Mouse (Mus musculus): ENCODE data around the gene Pfpl.

The Pfpl gene

GRCm38 (mm10) chr19:12427605-12428004, at the start of gene Pfpl:
TSS of gene Pfpl (plus strand) at chr19:12427905.
- DNase-seq (ENCODE audit: low spot score): no peak

- no peak for DNase-seq (ENCODE audit: low spot score)
Observed at GRCm38 (mm10) chr19:12386979-12387378, 40.7 kb upstream of the Pfpl start, which contains the start of gene Olfr1440. TSS of gene Olfr1440 (plus strand) at chr19:12387279.

GRCm38 (mm10) chr19:12413737-12414136, 14.0 kb upstream of the Pfpl start:
- no peak for DNase-seq (ENCODE audit: low spot score)

GRCm38 (mm10) chr19:12417361-12417760, 10.3 kb upstream of the Pfpl start, which contains the start of gene Olfr1441:
TSS of gene Olfr1441 (plus strand) at chr19:12417433.
- DNase-seq (ENCODE audit: low spot score): no peak

- no peak for DNase-seq (ENCODE audit: low spot score)
Observed at GRCm38 (mm10) chr19:12418312-12418711, 9.4 kb upstream of the Pfpl start.

GRCm38 (mm10) chr19:12420555-12420954, 7.2 kb upstream of the Pfpl start:
- no peak for DNase-seq (ENCODE audit: low spot score)

- DNase-seq (ENCODE audit: low spot score): no peak
Observed at GRCm38 (mm10) chr19:12421680-12422079, 6.0 kb upstream of the Pfpl start.

- no peak for DNase-seq (ENCODE audit: low spot score)
Observed at GRCm38 (mm10) chr19:12427101-12427500, 604 bp upstream of the Pfpl start.

GRCm38 (mm10) chr19:12433033-12433432, 5.3 kb downstream of the Pfpl start:
- DNase-seq (ENCODE audit: low spot score): peak; percentile 19

- DNase-seq (ENCODE audit: low spot score): no peak
Observed at GRCm38 (mm10) chr19:12435011-12435416, 7.3 kb downstream of the Pfpl start.

- no peak for DNase-seq (ENCODE audit: low spot score)
Observed at GRCm38 (mm10) chr19:12435750-12436524, 8.2 kb downstream of the Pfpl start.

- no peak for DNase-seq (ENCODE audit: low spot score)
Observed at GRCm38 (mm10) chr19:12439581-12439980, 11.9 kb downstream of the Pfpl start.

- DNase-seq (ENCODE audit: low spot score): no peak
Observed at GRCm38 (mm10) chr19:12440103-12440725, 12.5 kb downstream of the Pfpl start.

GRCm38 (mm10) chr19:12442560-12442959, 14.9 kb downstream of the Pfpl start:
- DNase-seq (ENCODE audit: low spot score): no peak

- DNase-seq (ENCODE audit: low spot score): no peak
Observed at GRCm38 (mm10) chr19:12445014-12445413, 17.3 kb downstream of the Pfpl start.

- DNase-seq (ENCODE audit: low spot score): no peak
Observed at GRCm38 (mm10) chr19:12457401-12458066, 29.8 kb downstream of the Pfpl start.

- DNase-seq (ENCODE audit: low spot score): no peak
Observed at GRCm38 (mm10) chr19:12459516-12459915, 31.8 kb downstream of the Pfpl start.

- DNase-seq (ENCODE audit: low spot score): no peak
Observed at GRCm38 (mm10) chr19:12460282-12461249, 32.9 kb downstream of the Pfpl start, which contains the start of gene Mpeg1. TSS of gene Mpeg1 (plus strand) at chr19:12460779.

- DNase-seq (ENCODE audit: low spot score): no peak
Observed at GRCm38 (mm10) chr19:12462851-12463721, 35.4 kb downstream of the Pfpl start.

- DNase-seq (ENCODE audit: low spot score): no peak
Observed at GRCm38 (mm10) chr19:12463722-12464035, 36.0 kb downstream of the Pfpl start.

- DNase-seq (ENCODE audit: low spot score): no peak
Observed at GRCm38 (mm10) chr19:12464127-12464526, 36.4 kb downstream of the Pfpl start.
